Mouse (Mus musculus) stomach, embryonic 16.5 days (tissue): ENCODE data around the gene Grb10. TPM values are rescaled to one million over a fixed set of nuclear protein-coding genes. Genes with fewer than 3 reads are reported as not detected.

Experiments used
- polyA plus RNA-seq: library from polyadenylated mRNA; unstranded; fragments of >200 nt; fragmentation: Nextera tagmentation; extraction: Ambion mirVana; gene quantifications from 2 replicates; pipeline ENCODE4 v1.2.1, GENCODE M21; 2015

Gene Grb10
- polyA plus RNA-seq, 1 experiment from 2014 or later, result 397 TPM

Other genes with a start within 250 kb of the Grb10 start
- gene Fignl1, start 229.7 kb downstream of the Grb10 start, polyA plus RNA-seq, result 47.3 and 50.1 TPM in 2 replicates
- 48.7 and 49.1 TPM in 2 replicates for gene Ddc, start 140.5 kb downstream of the Grb10 start, polyA plus RNA-seq